Mouse (Mus musculus) ovary, postnatal 36 days (tissue): Measurements from ENCODE around the gene Cdh12.
"Not testable (repeated sequence)": the region's sequence is repeated elsewhere in the genome, so short reads cannot be mapped to it uniquely, and the experiment has no call there.

Experiments
- DNase-seq: peaks from one replicate; pipeline ENCODE4 v3.0.0; 2022; ENCODE audit warnings: low spot score, mixed read lengths

The Cdh12 gene

GRCm38 (mm10) chr15:20448861-20449663 is at the start of gene Cdh12:
TSS of gene Cdh12 (plus strand) at chr15:20449265.
- no peak for DNase-seq

- no peak for DNase-seq
These were observed 45.5 kb upstream of the Cdh12 start for GRCm38 (mm10) chr15:20403596-20403995.

- no peak for DNase-seq
These were observed 35.7 kb upstream of the Cdh12 start for GRCm38 (mm10) chr15:20413397-20413796.

DNA sequence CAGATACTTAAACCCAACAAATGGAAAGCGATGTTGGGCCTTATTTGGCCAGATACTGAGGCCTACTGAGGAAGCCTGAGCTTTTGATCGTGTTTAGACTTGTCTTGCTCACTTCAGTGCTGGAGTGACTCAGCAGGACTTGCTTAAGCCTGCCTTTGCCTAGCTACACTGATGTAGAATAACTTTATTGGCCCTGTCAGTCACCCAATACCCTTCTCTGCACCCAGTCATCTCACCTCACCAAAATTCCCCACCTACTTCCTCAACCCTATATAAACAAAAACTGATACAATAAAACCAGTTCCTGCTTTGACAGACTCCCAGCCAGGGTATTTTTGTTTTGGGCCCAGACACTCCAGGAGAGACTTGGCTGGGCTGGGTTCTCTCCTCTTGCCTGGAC is 12.7 kb upstream of the Cdh12 start:
- DNase-seq, result no peak

DNA sequence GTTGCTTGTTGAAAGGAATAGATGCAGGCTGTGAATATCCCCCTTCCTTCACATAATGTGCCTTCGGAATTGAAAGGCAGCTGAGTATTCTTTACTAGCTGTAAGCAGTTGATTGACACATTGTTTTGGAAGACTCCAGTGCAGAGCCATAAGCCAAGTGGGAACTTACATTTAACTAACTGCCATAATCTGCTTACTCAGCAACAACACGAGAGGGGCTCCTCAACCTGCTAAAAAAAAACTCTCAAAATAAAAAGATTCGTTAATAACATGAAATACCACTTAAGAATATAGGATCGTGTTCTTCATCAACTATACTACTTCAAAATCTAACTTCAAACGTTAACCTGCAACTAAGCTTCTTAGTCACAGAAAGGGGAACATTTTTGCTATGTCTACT is 1.5 kb downstream of the Cdh12 start:
- DNase-seq, result no peak

GRCm38 (mm10) chr15:20458508-20458907 is 9.4 kb downstream of the Cdh12 start:
- DNase-seq, result no peak

GRCm38 (mm10) chr15:20462500-20462899 is 13.4 kb downstream of the Cdh12 start:
- DNase-seq, result no peak

GRCm38 (mm10) chr15:20463601-20464000 is 14.5 kb downstream of the Cdh12 start:
- no peak for DNase-seq

- no peak for DNase-seq
These were observed 101.9 kb downstream of the Cdh12 start for GRCm38 (mm10) chr15:20550979-20551378.

DNA sequence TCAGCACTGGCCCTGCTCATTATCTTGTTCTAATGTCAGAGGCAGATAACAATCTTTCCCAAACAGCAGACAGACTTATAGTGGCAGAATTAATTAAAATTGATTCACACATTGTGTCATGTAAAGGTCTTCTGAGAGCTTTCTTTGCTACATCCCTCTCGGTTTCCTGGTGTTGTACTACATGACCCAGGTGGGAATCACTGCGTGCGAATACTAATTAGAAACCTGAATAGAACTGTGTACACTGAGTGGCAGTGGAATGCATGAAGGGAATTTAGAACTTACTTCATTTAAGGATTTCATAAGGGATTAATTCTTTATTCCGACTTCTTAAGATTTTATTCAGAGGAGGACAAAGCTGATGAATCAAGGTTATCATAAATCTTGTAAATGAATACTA is 121.9 kb downstream of the Cdh12 start:
- DNase-seq, result no peak

DNA sequence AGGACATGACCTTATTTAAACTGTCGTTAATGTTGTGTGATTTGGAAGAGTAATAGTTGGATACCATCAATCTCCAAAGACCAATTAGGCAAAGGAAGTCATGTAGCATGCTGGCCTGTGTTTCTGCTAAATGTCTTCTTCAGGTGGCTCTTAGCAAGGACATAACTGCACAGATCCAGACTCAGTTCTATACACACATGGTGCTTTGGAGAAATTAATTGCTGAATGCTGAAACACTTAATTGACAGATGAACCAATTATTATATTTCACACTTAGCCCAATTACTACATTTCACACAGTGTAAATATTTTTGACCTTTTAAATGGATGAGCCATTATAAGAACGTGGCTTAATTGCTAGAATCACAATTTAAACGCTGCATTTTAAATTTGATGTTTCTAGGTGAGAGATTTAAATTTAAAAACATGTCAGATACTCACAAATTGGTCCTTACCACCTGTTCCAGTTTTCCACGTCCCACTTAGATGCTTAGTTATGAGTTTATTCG is 133.6 kb downstream of the Cdh12 start:
- DNase-seq, result no peak

DNA sequence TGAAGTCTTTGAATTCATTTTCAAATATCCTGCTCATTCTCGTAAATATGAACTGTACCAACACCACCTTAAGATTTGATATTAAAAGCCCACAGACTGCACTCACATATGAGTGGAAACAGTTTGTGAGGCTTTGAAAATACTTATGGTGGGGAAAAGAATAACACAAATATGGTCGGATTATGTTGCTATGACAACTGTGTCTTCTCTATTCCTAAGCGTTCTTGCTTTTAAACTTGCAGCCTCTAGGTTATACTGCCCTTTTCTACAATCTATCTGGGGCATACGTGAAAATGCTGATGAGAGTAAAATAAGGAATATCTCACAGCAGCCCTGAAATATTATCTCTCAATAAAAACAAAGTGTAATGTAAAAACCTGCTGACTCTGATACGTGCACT is 142.5 kb downstream of the Cdh12 start:
- no peak for DNase-seq

DNA sequence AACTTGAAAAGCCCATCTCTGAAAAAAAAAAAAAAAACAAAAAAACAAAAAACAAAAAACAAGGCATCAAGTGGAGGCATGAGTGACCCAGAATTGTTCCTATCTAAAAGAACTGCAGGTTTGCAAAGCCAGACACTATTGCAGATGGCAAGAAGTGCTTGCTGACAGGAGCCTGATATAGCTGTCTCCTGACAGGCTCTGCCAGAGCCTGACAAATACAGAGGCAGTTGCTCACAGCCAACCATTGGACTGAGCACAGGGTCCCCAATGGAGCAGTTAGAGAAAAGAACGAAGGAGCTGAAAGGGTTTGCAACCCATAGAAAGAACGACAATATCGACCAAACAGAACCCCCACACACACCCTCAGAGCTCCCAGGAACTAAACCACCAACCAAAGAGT is 156.7 kb downstream of the Cdh12 start:
- not testable (repeated sequence) for DNase-seq

DNA sequence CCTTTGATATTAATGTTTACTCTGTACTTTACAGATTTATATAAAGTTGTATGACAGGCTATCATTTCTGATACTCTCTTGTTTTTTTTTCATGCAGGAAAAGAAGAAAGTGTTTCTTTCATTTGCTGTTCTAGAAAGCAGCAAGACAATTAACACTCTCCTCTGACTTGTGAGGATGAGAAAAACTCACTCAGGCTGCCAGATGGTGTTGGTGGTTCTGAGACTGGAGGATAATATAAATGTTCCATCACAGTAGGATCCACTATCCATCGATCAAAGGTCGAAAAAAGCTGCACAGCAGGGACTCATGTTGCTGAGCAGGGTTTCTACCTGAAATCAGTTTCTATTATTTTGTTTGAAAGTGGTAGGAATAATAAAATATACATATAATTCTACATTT is 185.5 kb downstream of the Cdh12 start:
- no peak for DNase-seq

DNA sequence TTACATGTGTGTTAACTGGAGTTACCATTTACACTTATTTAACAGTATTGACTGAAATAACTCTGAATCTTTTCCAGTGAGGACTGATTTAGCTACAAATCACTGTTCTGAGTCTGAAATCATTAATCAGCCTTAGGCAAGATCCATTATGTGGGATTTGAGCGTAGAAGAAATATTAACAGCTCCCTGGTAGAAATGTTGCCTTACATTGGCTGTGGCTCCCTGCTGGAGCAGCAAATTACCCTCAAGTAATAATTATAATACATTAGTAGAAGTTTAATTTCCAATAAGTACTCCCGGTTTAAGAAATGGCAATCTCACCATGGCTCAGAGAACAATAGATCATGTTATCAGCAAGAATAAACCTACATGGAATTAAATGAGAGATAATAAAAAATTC is 190.1 kb downstream of the Cdh12 start:
- DNase-seq, result no peak

GRCm38 (mm10) chr15:20642905-20643414 is 193.9 kb downstream of the Cdh12 start:
- DNase-seq, result no peak

GRCm38 (mm10) chr15:20660221-20660620 is 211.2 kb downstream of the Cdh12 start:
- no peak for DNase-seq

- DNase-seq, result no peak
These were observed 217.6 kb downstream of the Cdh12 start, which contains the start of gene Acot10 for GRCm38 (mm10) chr15:20666650-20667049. TSS of gene Acot10 (minus strand) at chr15:20666750.

- DNase-seq, result no peak
These were observed 218.3 kb downstream of the Cdh12 start for GRCm38 (mm10) chr15:20667350-20667749.

- DNase-seq, result no peak
These were observed 218.9 kb downstream of the Cdh12 start for GRCm38 (mm10) chr15:20667989-20668388.

- not testable (repeated sequence) for DNase-seq
These were observed 220.4 kb downstream of the Cdh12 start for GRCm38 (mm10) chr15:20669507-20669906.

DNA sequence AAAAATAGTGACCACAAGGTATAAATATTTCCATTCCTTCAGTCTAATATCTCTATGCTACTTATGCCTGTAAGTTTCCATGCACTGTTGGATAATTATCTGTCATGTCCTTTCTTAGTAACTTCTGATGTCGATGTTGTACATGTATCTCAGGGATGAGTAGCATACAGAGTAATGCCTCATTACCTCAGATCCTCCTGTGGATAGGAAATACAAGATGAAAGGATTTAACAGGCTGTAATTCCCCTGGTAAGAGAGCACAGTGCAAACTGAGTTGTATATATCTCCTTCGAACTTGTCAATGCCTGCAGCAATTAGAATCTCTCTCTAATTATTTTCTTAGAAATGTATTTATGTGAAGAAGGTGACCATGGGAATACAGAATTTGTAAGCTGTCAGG is 233.7 kb downstream of the Cdh12 start:
- DNase-seq, result no peak

DNA sequence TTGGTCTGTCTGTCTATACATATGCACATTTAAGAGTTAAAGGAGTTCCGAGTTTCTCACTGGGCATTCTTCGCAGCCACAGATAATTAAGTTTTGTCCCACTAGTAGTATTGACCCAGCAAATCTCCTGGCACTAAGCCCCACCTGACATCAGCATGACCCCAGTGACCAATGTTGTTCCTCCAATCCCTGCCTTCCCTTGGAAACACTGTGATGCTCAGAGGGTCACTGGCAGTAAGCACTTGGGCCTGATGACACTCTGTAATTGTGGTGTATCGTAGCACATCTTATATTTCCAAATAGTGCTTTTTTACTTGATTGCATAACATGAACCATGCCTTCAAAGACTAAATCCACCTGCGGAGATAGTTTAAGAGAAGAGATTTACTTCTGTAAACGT is 235.1 kb downstream of the Cdh12 start:
- no peak for DNase-seq

GRCm38 (mm10) chr15:20696229-20696628 is 247.2 kb downstream of the Cdh12 start:
- DNase-seq, result no peak
